Mouse (Mus musculus) embryonic fibroblast, embryonic 13.5 days (primary cell): ENCODE data around the gene Tgfbr1. TPM values are rescaled to one million over a fixed set of nuclear protein-coding genes. Genes with fewer than 3 reads are reported as not detected.
A peak's percentile ranks its signal among the peaks of the same experiment; 100 is the strongest.
"Not testable (repeated sequence)": the region's sequence is repeated elsewhere in the genome, so short reads cannot be mapped to it uniquely, and the experiment has no call there.

Experiments
- H3K27ac ChIP-seq: 2 replicates; pipeline ENCODE4 v1.5.1; 2012; ENCODE audit warnings: low read length, control low read depth, inconsistent platforms; ENCODE audit not compliant: insufficient read depth
- H3K4me1 ChIP-seq: 2 replicates; pipeline ENCODE4 v1.6.1; 2011; ENCODE audit warnings: low read length; ENCODE audit not compliant: control insufficient read depth, insufficient read depth
- H3K4me3 ChIP-seq: 2 replicates; pipeline ENCODE4 v1.5.1; 2011; ENCODE audit warnings: mild to moderate bottlenecking, control low read depth, low read length; ENCODE audit not compliant: insufficient read depth
- CTCF ChIP-seq: IDR thresholded peaks from 2 replicates; pipeline ENCODE4 v1.5.1; 2011; ENCODE audit warnings: mild to moderate bottlenecking, control low read depth, low read length, moderate library complexity, borderline replicate concordance; ENCODE audit not compliant: insufficient read depth
- POLR2A ChIP-seq: IDR thresholded peaks from 2 replicates; pipeline ENCODE4 v1.6.1; 2011; ENCODE audit warnings: low read depth, mild to moderate bottlenecking, control low read depth, low read length, moderate library complexity
- polyA plus RNA-seq: library from polyadenylated mRNA; stranded (reverse); fragments of >200 nt; gene quantifications from 2 replicates; pipeline ENCODE4 v1.2.4, GENCODE M21; 2011; ENCODE audit warnings: low read depth; ENCODE audit not compliant: missing spikeins, insufficient read length

The Tgfbr1 gene
- polyA plus RNA-seq, 1 experiment = 43.8 TPM

DNA sequence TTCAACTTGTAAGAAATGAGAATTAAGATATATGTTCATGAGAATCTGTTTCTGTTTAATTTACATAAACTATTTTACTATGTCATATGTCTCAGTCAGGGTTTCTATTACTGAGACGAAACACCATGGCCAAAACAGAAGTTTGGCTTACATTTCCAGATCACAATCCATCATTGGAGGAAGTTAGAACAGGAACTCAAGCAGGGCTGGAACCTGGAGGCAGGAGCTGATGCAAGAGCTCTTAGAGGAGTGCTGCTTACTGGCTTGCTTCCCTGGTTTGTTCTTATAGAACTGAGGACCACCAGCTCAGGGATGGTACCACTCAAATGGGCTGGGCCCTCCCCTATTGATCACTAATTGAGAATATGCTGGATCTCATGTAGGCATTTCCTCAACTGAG is 25.7 kb downstream of the Tgfbr1 start:
- TF ChIP-seq CTCF = no peak
- TF ChIP-seq POLR2A = no peak
- no peak overlapping the region for H3K4me3 ChIP-seq
- H3K27ac ChIP-seq = no peak overlapping the region
- H3K4me1 ChIP-seq = no peaks in the 10 kb centered on the region

DNA sequence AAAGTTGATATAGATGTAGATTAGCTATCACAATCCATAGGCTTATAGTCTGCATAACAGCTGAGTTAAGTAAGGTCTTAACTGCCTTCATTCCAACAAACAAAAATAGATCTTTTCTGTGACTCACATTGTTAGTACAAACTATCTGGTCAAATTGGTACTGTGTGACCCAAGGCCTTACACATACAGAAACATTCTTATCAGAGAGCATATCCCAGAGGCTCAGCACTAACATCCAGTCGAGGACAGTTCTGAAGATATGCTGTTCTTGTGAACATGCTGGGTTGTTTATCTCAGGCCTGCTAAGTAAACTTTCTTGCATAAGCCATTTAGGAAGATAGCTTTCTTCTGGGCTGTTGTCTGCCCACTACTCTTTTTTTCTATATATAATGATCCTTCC is 29.4 kb downstream of the Tgfbr1 start:
- TF ChIP-seq POLR2A = no peak
- H3K4me3 ChIP-seq = no peak overlapping the region
- no peak overlapping the region for H3K27ac ChIP-seq
- H3K4me1 ChIP-seq = no peaks in the 10 kb centered on the region

DNA sequence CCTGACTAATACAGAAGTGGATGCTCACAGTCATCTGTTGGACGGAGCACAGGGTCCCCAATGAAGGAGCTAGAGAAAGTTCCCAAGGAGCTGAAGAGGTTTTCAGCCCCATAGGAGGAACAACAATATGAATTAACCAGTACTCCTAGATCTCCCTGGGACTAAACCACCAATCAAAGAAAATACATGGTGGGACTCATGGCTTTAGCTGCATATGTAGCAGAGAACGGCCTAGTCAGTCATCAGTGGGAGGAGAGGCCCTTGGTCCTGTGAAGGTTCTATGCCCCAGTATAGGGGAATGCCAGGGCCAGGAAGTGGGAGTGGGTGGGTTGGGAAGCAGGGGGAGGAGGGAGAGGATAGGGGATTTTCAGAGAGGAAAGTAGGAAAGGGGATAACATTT is 38.9 kb downstream of the Tgfbr1 start:
- H3K4me1 ChIP-seq, H3K27ac ChIP-seq, H3K4me3 ChIP-seq: not testable (repeated sequence)

DNA sequence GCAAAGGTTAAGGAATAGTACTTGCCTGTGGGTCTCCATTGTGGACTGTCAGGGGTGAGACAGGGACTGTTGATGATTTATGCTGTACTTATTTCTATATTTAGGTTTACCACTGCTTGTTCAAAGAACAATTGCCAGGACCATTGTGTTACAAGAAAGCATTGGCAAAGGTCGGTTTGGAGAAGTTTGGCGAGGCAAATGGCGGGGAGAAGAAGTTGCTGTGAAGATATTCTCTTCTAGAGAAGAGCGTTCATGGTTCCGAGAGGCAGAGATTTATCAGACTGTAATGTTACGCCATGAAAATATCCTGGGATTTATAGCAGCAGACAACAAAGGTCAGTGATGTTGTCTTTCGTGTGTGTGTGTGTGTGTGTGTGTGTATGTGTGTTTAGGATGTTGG is 43.2 kb downstream of the Tgfbr1 start:
- Histone ChIP-seq H3K4me3 (no peak overlapping the region), H3K27ac (no peak overlapping the region), H3K4me1 (no peaks in the 10 kb centered on the region)
- TF ChIP-seq CTCF = no peak
- TF ChIP-seq POLR2A = no peak

DNA sequence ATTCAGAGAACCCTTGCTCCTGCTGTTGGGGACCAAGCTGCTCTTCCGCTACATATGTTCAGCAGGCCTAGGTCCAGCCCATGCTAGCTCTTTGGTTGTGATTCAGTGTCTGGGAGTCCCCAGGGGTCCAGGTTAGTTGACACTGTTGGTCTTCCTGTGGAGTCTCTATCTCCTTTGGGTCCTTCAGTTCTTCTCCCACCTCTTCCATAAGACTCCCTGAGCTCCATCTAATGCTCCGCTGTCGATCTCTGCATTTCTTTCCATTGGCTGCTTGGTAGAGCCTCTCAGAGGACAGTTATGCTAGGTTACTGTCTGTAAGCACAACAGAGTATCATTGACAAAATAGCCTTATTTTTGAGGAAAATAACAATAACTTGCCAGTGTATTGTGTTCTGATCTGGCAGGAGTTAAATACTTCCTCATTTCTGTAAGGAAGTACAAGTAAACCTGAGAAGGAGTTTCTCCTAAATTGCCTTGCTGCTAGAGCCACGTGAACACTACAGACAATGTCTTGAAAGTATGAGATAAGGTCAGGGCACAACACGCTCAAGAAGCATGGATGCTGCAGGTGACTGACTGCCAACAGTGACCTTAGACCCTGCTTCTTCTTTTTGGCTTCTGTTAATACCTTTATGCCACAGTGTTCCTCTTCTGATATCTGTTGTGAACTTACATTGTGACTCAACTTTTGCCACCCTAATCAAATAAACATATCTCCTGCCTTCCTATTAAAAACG is 45.1 kb downstream of the Tgfbr1 start:
- H3K4me3 ChIP-seq = no peak overlapping the region
- no peaks in the 10 kb centered on the region for H3K4me1 ChIP-seq
- no peak overlapping the region for H3K27ac ChIP-seq
- TF ChIP-seq CTCF = no peak
- no peak for TF ChIP-seq POLR2A

DNA sequence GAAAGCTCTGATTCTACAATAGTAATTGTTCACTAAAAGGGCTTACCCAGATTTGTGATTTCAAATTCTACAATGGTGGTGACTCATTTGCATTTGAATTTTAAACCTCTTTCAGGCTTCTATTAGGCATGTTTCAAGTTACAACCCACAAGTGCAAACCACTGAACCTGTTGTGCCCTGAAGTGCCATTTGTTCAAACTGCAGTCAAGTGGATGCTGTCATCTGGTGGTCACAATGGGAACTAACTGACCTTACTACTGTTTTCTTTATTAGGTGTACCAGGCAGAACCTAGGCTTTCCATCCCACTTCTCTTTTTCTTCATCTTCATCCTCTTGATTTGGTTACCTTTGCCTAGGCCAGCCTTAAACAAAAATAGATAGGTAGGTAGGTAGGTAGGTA is 46.8 kb downstream of the Tgfbr1 start:
- no peaks in the 10 kb centered on the region for H3K4me1 ChIP-seq
- TF ChIP-seq CTCF (peak; percentile 40; the same call in 1 of the 2 replicates), POLR2A (no peak)

DNA sequence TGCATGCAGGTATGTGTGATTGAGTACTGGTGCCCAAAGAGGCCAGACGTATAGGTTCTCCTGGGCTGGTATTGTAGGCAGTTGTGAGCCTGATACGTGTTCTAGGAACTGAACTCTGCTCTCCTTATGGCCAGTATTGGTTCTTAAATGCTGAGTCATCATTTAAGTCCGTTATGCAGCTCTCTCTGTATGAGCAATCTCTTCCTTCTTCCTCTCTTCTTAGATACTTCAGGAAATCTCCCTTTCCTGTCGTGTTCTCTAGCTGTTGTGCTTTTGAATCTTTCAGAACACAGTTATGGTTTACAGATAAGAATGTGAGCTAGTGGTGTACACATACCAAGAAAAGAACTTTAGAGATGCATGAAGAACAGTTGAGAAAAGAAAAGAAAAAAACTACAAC is 47.3 kb downstream of the Tgfbr1 start:
- TF ChIP-seq POLR2A (no peak), CTCF (no peak)
- Histone ChIP-seq H3K27ac (no peak overlapping the region), H3K4me3 (no peak overlapping the region)

More for the DNA sequence above, 46.8 kb downstream of the Tgfbr1 start:
- Histone ChIP-seq H3K27ac (no peak overlapping the region), H3K4me3 (no peak overlapping the region)

DNA sequence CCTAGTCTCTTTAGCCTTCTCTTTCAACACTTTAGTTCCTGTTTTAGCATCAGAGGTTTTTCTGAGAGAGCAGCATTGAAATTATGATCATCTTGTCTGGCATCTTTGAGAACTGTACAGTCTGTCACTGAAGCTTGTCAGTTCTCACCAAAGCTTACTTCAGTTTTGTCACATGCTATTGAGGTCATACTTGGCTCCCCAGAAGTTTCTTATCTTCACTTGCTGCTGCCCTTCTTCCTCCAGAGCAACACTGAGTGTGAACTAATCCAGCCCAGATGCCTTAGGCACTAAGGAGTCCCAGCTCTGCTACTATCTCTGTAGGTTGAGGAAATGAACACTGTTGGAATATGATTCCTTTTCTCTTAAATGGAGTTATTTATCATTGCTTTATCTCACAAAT is 49.2 kb downstream of the Tgfbr1 start:
- H3K27ac ChIP-seq = no peak overlapping the region
- TF ChIP-seq POLR2A (no peak), CTCF (no peak)
- H3K4me1 ChIP-seq = no peaks in the 10 kb centered on the region
- no peak overlapping the region for H3K4me3 ChIP-seq

More for the DNA sequence above, 47.3 kb downstream of the Tgfbr1 start:
- no peaks in the 10 kb centered on the region for H3K4me1 ChIP-seq

DNA sequence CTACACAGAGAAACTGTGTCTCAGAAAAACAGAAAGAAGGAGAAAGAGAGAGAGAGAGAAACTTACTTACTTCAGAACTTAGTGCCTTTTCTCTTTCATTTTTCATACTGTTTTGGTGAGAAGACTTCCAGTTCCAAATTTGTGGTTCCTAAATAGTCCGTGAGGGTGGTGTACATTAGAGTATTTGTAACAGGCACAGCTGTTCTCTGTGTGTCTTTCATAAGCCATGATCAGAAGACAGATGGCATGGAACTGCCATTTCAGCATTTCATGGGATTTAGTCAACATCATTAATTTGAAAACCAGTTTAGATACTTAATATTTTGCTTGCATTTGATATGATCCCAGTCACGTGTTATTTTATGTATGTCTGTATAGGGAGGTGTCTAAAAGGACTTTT is 51.5 kb downstream of the Tgfbr1 start:
- peaks cover 2% of the 10 kb centered on the region; the same call in 1 of the 2 replicates for H3K4me1 ChIP-seq
- no peak overlapping the region for H3K4me3 ChIP-seq
- no peak overlapping the region for H3K27ac ChIP-seq
- no peak for TF ChIP-seq POLR2A
- TF ChIP-seq CTCF = no peak

DNA sequence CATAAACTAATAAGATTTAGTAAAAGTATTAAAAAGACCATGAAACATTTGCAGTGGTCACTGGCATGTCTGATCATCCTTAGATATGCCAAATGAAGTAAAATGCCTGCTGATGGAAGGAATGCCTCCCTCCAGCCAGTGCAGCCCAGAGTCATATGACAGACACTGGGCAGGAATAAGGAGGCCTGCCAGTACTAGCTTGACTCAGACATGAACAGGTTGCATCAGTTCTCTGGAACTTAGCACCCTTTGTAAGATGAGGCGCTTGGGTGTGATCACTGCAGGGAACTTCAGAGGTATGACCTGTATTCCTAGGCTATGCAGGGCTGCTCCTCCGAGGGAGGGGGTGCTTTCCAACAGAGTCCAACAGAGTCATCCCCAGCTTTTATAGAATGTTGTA is 54.1 kb downstream of the Tgfbr1 start:
- Histone ChIP-seq H3K27ac (no peak overlapping the region), H3K4me3 (no peak overlapping the region), H3K4me1 (peaks cover 2% of the 10 kb centered on the region; the same call in 1 of the 2 replicates)
- no peak for TF ChIP-seq POLR2A
- TF ChIP-seq CTCF = no peak

DNA sequence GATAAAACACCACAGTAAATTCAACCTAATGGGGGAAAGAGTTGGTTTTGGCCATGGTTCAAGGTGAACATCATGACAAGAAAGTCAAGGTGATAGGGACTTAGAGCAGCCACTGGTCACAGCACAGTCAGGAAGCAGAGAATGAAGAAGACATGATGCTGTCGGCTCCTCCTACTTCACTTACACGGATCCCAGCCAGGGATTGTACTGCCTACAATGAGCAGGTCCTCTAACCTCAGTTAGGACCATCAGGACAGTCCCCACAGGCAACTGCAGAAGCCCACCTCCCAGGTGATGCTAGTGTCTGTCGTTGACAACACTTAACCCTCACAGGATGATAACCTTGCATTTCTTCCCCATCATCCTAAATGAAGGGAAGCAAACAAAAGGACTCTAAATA is 64.8 kb downstream of the Tgfbr1 start:
- no peak overlapping the region for H3K4me3 ChIP-seq
- H3K4me1 ChIP-seq = no peaks in the 10 kb centered on the region
- no peak overlapping the region for H3K27ac ChIP-seq
- TF ChIP-seq CTCF = no peak
- TF ChIP-seq POLR2A = no peak
